Mouse (Mus musculus): ENCODE measurements at regions not wholly inside any gene's neighbourhood (a gene's known extent, or its start where the extent isn't known, plus 50 kb on each side); places are given as distances from the start of the nearest gene placed in this dataset.

DNA sequence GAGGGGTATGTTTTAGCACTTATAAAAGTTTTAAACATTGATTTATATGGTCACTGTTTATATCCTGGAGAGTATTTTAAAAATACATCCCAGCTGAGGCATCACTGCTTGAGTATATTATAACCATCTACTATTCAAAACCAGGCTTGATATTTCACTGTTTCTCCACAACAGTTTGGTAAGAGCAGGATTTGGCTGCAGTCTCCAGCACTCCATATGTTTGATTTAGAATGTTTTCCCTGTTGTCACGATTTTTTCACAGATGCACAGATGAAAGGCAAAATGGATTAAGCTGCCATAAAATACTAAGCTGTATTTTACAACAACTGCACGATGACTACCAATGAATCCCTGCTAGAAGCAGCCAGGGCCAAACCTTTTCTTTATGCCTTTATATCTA, 166.6 kb downstream of the Cox7b2 start:
- Histone ChIP-seq H3K4me1 (ENCODE audit: control insufficient read depth, insufficient read depth, low read length) (no peaks in the 10 kb centered on the region), H3K4me3 (ENCODE audit: low read depth, low read length) (no peak overlapping the region), H3K4me2 (ENCODE audit: low read depth) (no peak overlapping the region), H3K27ac (ENCODE audit: low read depth, low read length) (no peak overlapping the region), H3K27me3 (ENCODE audit: control insufficient read depth, insufficient read depth, low read length) (no peaks in the 10 kb centered on the region), H3K9me3 (ENCODE audit: control insufficient read depth, low read length) (no peaks in the 10 kb centered on the region), H3K36me3 (ENCODE audit: control insufficient read depth, insufficient read depth, low read length) (no peaks in the 10 kb centered on the region), H3K9ac (ENCODE audit: low read length) (no peak overlapping the region)
- WGBS, result 75% methylated on average over 2 of the region's 2 CpGs
- no peak for ATAC-seq (ENCODE audit: insufficient read depth, low FRiP score, low TSS enrichment)
- no peak for DNase-seq (ENCODE audit: low spot score)

DNA sequence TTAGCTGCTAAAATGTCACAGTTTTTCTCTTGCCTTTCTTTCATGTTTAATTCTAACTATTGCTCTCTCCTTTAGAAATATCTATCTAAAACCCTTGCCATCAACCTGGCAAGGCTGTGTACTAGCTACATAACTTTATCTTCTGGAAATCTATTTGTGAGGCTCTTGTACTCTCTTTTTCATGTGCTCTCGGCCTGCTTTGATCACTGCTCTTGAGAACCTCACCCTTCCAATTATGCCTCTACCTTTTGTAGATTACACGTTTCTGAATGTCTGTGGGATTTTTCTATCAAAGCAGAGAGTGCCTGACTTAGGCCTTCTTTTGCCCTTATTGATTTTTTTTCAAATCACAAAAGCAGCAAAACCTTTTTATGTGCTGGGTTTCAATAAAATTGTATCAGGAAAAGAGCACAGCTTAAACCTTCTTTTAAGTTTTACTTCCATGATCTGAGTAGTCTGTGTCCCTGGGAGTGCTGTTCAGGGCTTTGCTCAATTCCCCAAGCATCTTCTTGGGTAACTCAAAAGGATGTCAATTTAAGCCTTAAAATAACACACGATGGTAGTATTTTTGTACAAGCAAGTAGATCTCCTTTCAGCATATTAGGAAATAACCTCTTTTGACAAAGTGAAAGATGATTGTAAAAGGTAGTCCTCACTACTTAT, 181.7 kb downstream of the Cox7b2 start:
- Histone ChIP-seq H3K4me1 (ENCODE audit: control insufficient read depth, insufficient read depth, low read length) (no peaks in the 10 kb centered on the region), H3K9ac (ENCODE audit: low read length) (no peak overlapping the region), H3K9me3 (ENCODE audit: control insufficient read depth, low read length) (no peaks in the 10 kb centered on the region), H3K36me3 (ENCODE audit: control insufficient read depth, insufficient read depth, low read length) (no peaks in the 10 kb centered on the region), H3K4me2 (ENCODE audit: low read depth) (no peak overlapping the region), H3K4me3 (ENCODE audit: low read depth, low read length) (no peak overlapping the region), H3K27me3 (ENCODE audit: control insufficient read depth, insufficient read depth, low read length) (no peaks in the 10 kb centered on the region), H3K27ac (ENCODE audit: low read depth, low read length) (no peak overlapping the region)
- WGBS, result 66% methylated on average over 3 of the region's 3 CpGs
- ATAC-seq (ENCODE audit: insufficient read depth, low FRiP score, low TSS enrichment), result no peak
- DNase-seq (ENCODE audit: low spot score), result no peak

DNA sequence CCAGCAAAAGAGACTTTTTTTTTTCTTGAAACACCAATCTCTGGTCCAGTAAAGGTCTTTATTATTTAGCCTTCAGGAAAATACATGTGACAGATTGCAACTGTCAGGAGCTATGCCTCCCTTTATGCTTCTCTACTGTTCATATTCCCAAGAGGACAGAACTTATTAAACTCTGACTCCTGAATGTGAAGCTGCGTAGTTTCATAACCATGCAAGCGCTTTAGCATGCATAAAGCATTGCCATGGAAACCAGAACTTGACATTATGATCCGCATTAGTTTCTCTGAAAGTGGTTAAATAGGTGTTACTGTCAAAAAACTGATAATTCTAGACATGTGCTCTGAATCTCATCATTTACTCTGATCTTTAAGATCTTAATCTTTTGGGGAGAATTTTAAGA, 206.5 kb downstream of the Cox7b2 start:
- WGBS, result 89% methylated on average over 3 of the region's 3 CpGs
- Histone ChIP-seq H3K9ac (ENCODE audit: low read length) (no peak overlapping the region), H3K4me1 (ENCODE audit: control insufficient read depth, insufficient read depth, low read length) (no peaks in the 10 kb centered on the region), H3K27ac (ENCODE audit: low read depth, low read length) (no peak overlapping the region), H3K4me3 (ENCODE audit: low read depth, low read length) (no peak overlapping the region), H3K4me2 (ENCODE audit: low read depth) (no peak overlapping the region), H3K36me3 (ENCODE audit: control insufficient read depth, insufficient read depth, low read length) (no peaks in the 10 kb centered on the region), H3K27me3 (ENCODE audit: control insufficient read depth, insufficient read depth, low read length) (no peaks in the 10 kb centered on the region), H3K9me3 (ENCODE audit: control insufficient read depth, low read length) (no peaks in the 10 kb centered on the region)
- no peak for DNase-seq (ENCODE audit: low spot score)
- ATAC-seq (ENCODE audit: insufficient read depth, low FRiP score, low TSS enrichment), result no peak

DNA sequence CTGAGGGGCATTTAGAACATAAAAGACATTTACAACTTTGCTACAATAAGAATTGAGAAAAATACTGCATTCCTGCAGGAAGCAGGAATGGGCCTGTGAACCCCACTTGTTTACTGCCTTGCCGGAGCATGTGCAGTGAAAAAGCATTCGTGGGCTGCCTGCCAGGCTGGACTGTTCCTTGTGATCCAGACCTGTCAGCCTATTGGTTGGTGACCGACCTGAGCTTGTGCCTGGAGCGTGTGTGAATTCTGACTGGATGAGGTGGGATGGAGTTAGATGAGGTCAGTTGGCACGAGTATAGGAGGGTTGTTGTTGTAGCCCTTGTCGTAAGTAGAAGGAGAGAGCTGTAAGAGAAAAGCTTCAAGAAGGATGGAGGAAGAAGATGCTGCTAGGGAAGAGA, 213.8 kb upstream of the Gabra2 start:
- Histone ChIP-seq H3K9ac (ENCODE audit: low read length) (no peak overlapping the region), H3K4me3 (ENCODE audit: low read depth, low read length) (no peak overlapping the region), H3K9me3 (ENCODE audit: control insufficient read depth, low read length) (no peaks in the 10 kb centered on the region), H3K4me2 (ENCODE audit: low read depth) (no peak overlapping the region), H3K36me3 (ENCODE audit: control insufficient read depth, insufficient read depth, low read length) (no peaks in the 10 kb centered on the region), H3K27ac (ENCODE audit: low read depth, low read length) (no peak overlapping the region), H3K4me1 (ENCODE audit: control insufficient read depth, insufficient read depth, low read length) (no peaks in the 10 kb centered on the region), H3K27me3 (ENCODE audit: control insufficient read depth, insufficient read depth, low read length) (no peaks in the 10 kb centered on the region)
- DNase-seq (ENCODE audit: low spot score) (no peak), ATAC-seq (ENCODE audit: insufficient read depth, low FRiP score, low TSS enrichment) (no peak)
- WGBS, result 82% methylated on average over 6 of the region's 6 CpGs

DNA sequence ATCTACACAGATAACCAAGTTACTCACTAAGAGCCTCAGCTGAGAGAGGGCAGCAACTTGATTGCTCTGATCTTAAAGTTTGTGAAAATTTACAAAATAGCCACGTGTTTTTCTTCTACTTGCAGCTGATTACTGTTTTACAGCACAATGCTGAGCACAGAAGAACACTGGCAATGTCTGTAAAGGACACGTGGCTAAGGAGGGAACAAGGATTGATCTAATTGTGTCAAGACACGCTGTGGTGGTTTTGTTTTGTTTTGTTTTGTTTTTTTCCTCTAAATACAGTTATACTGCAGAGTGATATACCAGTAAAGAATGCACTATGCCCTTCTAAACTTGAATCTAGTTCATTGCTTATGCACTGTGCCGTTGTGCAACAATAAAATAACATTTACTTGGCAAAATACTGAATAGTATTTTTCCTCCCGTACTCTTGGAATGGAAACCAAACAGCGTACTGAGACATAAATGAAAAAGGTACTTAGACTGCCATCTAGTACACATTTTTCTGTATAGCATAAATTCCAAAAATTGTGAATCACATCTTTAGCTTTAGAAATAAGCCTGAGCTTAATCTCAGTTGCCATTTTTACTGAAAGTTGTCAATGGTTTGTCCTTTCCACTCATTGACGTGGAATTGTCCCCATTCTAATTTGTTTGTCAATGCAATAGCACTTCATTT, 166.7 kb upstream of the Gabra2 start:
- 77% methylated on average over 7 of the region's 7 CpGs for WGBS
- H3K27ac ChIP-seq (ENCODE audit: low read depth, low read length), result no peak overlapping the region
- no peaks in the 10 kb centered on the region for H3K27me3 ChIP-seq (ENCODE audit: control insufficient read depth, insufficient read depth, low read length)
- no peak for ATAC-seq (ENCODE audit: insufficient read depth, low FRiP score, low TSS enrichment)
- H3K4me3 ChIP-seq (ENCODE audit: low read depth, low read length), result no peak overlapping the region
- no peak overlapping the region for H3K4me2 ChIP-seq (ENCODE audit: low read depth)
- DNase-seq (ENCODE audit: low spot score), result no peak
- no peaks in the 10 kb centered on the region for H3K9me3 ChIP-seq (ENCODE audit: control insufficient read depth, low read length)
- no peaks in the 10 kb centered on the region for H3K36me3 ChIP-seq (ENCODE audit: control insufficient read depth, insufficient read depth, low read length)
- no peaks in the 10 kb centered on the region for H3K4me1 ChIP-seq (ENCODE audit: control insufficient read depth, insufficient read depth, low read length)
- no peak overlapping the region for H3K9ac ChIP-seq (ENCODE audit: low read length)

DNA sequence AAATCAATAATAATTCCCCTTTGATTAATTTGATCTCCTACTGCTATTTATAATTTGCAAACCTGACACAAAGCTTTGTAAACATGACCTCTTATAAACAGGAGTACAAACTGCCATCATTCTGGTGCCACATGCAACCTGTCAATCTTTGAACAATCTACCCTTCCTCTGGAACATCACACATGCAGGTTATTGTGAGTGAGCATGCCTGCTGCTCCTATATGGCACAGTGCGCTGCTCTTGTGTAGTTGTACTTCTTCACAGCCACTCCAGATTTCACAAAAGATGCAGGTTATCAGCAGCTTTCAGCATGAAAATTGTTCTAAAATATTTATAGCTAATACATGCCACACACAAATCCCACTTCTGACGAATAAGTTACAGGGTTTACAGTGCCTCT, 153.6 kb upstream of the Gabra2 start:
- no peaks in the 10 kb centered on the region for H3K9me3 ChIP-seq (ENCODE audit: control insufficient read depth, low read length)
- H3K4me1 ChIP-seq (ENCODE audit: control insufficient read depth, insufficient read depth, low read length), result no peaks in the 10 kb centered on the region
- ATAC-seq (ENCODE audit: insufficient read depth, low FRiP score, low TSS enrichment) (no peak), DNase-seq (ENCODE audit: low spot score) (no peak)
- H3K4me2 ChIP-seq (ENCODE audit: low read depth), result no peak overlapping the region
- no peaks in the 10 kb centered on the region for H3K36me3 ChIP-seq (ENCODE audit: control insufficient read depth, insufficient read depth, low read length)
- no peak overlapping the region for H3K4me3 ChIP-seq (ENCODE audit: low read depth, low read length)
- H3K9ac ChIP-seq (ENCODE audit: low read length), result no peak overlapping the region
- H3K27ac ChIP-seq (ENCODE audit: low read depth, low read length), result no peak overlapping the region
- no peaks in the 10 kb centered on the region for H3K27me3 ChIP-seq (ENCODE audit: control insufficient read depth, insufficient read depth, low read length)
- 86% methylated on average over 2 of the region's 2 CpGs for WGBS

DNA sequence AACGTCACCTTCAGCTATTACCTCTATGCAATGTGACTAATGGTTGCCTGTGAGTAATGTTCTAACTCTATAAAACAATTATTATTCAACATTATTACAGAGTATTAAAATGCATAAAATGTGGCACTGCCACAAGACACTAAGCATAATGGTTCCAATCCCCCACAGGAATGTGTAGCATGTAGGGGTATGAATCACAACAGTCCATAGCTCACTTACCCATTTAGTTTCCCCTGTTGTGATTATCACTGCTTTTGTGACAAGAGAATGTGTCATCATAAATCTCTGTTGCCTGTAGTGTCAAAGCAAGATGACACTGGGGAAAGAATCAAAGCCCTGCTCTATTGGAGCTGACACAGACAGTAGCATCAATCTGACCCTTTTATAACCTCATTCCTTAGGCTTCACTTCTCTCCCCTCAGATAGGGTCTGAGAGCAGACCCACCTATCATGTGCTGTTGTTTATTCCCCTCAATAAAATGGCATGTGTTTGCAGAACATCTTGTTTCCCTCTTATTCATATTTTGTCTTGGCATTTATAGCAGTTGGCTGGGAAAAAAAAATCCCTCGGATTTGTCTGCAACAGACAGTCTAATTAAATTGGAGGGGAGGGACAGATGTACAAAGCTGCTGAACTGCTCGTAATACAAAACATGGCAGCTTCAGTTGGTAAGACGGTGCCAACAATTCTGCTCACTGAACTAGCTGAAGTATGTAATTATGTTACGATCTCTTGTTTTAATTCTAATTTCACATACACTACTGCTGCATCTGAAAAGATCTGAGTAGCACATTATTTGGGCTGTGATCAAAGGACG, 152.9 kb upstream of the Gabra2 start:
- no peak for DNase-seq (ENCODE audit: low spot score)
- H3K9ac ChIP-seq (ENCODE audit: low read length), result no peak overlapping the region
- no peaks in the 10 kb centered on the region for H3K27me3 ChIP-seq (ENCODE audit: control insufficient read depth, insufficient read depth, low read length)
- 70% methylated on average over 6 of the region's 6 CpGs for WGBS
- no peaks in the 10 kb centered on the region for H3K36me3 ChIP-seq (ENCODE audit: control insufficient read depth, insufficient read depth, low read length)
- no peak overlapping the region for H3K27ac ChIP-seq (ENCODE audit: low read depth, low read length)
- 0 out of 2 replicates have a peak, but pooled peaks have one; percentile 32 for ATAC-seq (ENCODE audit: insufficient read depth, low FRiP score, low TSS enrichment)
- no peaks in the 10 kb centered on the region for H3K9me3 ChIP-seq (ENCODE audit: control insufficient read depth, low read length)
- H3K4me1 ChIP-seq (ENCODE audit: control insufficient read depth, insufficient read depth, low read length), result no peaks in the 10 kb centered on the region
- H3K4me3 ChIP-seq (ENCODE audit: low read depth, low read length), result no peak overlapping the region
- no peak overlapping the region for H3K4me2 ChIP-seq (ENCODE audit: low read depth)

DNA sequence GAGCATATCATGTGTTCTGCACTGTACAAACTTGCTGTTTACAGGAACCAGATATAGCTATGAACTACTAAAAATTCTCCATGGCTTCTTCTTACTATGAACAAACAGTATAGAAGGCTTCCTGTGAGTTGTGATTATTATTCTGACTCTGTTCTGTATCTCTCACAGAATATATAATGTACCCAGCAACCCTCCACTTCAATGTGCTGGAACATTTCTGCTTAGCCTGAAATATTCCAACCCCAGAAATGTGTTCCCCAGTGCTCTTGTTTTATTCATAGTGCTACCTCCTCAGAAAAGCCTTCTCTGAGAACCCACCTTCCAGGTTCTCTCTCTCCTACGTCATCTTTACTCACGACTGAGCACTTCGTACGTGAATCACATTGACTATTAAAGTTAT, 132.0 kb upstream of the Gabra2 start:
- H3K4me2 ChIP-seq (ENCODE audit: low read depth), result no peak overlapping the region
- no peak overlapping the region for H3K4me3 ChIP-seq (ENCODE audit: low read depth, low read length)
- ATAC-seq (ENCODE audit: insufficient read depth, low FRiP score, low TSS enrichment) (no peak), DNase-seq (ENCODE audit: low spot score) (no peak)
- H3K9ac ChIP-seq (ENCODE audit: low read length), result no peak overlapping the region
- no peak overlapping the region for H3K27ac ChIP-seq (ENCODE audit: low read depth, low read length)
- no peaks in the 10 kb centered on the region for H3K4me1 ChIP-seq (ENCODE audit: control insufficient read depth, insufficient read depth, low read length)
- no peaks in the 10 kb centered on the region for H3K9me3 ChIP-seq (ENCODE audit: control insufficient read depth, low read length)
- no peaks in the 10 kb centered on the region for H3K36me3 ChIP-seq (ENCODE audit: control insufficient read depth, insufficient read depth, low read length)
- H3K27me3 ChIP-seq (ENCODE audit: control insufficient read depth, insufficient read depth, low read length), result no peaks in the 10 kb centered on the region
- 92% methylated on average over 4 of the region's 4 CpGs for WGBS

Data from neural tube, embryonic 11.5 days (tissue).